Mouse (Mus musculus) intestine, postnatal 0 days (tissue): ENCODE measurements around the gene Akap8l. TPM values are rescaled to one million over a fixed set of nuclear protein-coding genes. Genes with fewer than 3 reads are reported as not detected.

Experiments used
- ATAC-seq: fragments of 200-750 bp; cut with Nextera tagmentation; 2 replicates; pipeline ENCODE4 v1.8.0; 2017; ENCODE audit warnings: mild to moderate bottlenecking, moderate TSS enrichment, moderate library complexity
- H3K27ac ChIP-seq: fragments of 300-500 bp; sonication (generic); 2 replicates; pipeline ENCODE4 v1.5.1; 2014; ENCODE audit warnings: mild to moderate bottlenecking, low read depth, low read length, moderate library complexity
- H3K27me3 ChIP-seq: fragments of 300-500 bp; sonication (generic); replicated peaks from 2 replicates; pipeline ENCODE4 v1.6.1; 2014; ENCODE audit warnings: low read length, mixed read lengths; ENCODE audit not compliant: control insufficient read depth, insufficient read depth
- H3K36me3 ChIP-seq: fragments of 300-500 bp; sonication (generic); 2 replicates; pipeline ENCODE4 v1.6.1; 2014; ENCODE audit warnings: mild to moderate bottlenecking, moderate library complexity; ENCODE audit not compliant: control insufficient read depth, insufficient read depth
- H3K4me1 ChIP-seq: fragments of 300-500 bp; sonication (generic); replicated peaks from 2 replicates; pipeline ENCODE4 v1.6.1; 2014; ENCODE audit warnings: antibody characterized with exemption, low read length, mixed read lengths; ENCODE audit not compliant: control insufficient read depth, insufficient read depth
- H3K4me2 ChIP-seq: fragments of 300-500 bp; sonication (generic); replicated peaks from 2 replicates; pipeline ENCODE4 v1.6.1; 2014; ENCODE audit warnings: low read depth, mild to moderate bottlenecking, moderate library complexity
- H3K4me3 ChIP-seq: fragments of 300-500 bp; sonication (generic); 2 replicates; pipeline ENCODE4 v1.5.1; 2014; ENCODE audit warnings: low read depth, low read length
- H3K9ac ChIP-seq: fragments of 300-500 bp; sonication (generic); 2 replicates; pipeline ENCODE4 v1.6.1; 2014; ENCODE audit warnings: mild to moderate bottlenecking, low read depth, low read length
- H3K9me3 ChIP-seq: fragments of 300-500 bp; sonication (generic); 2 replicates; pipeline ENCODE4 v1.6.1; 2016; ENCODE audit warnings: mixed run types; ENCODE audit not compliant: control insufficient read depth
- CTCF ChIP-seq: sonication (generic); IDR thresholded peaks from 2 replicates; pipeline ENCODE4 v1.5.1; 2016; ENCODE audit warnings: low read depth, mild to moderate bottlenecking, control low read depth, antibody characterized with exemption, moderate library complexity
- WGBS: fragments of 180-500 bp; shearing (Covaris S2); extraction: QIAGEN DNeasy Blood & Tissue Kit; methylation state at CpG from one replicate; pipeline ENCODE4 v1.1.7; 2014; 5-methylcytosine and 5-hydroxymethylcytosine counted together
- polyA plus RNA-seq: library from polyadenylated mRNA; unstranded; fragments of >200 nt; fragmentation: Nextera tagmentation; extraction: Ambion mirVana; gene quantifications from 2 replicates; pipeline ENCODE4 v1.2.1, GENCODE M21; 2015

Gene Akap8l
- polyA plus RNA-seq, 1 experiment from 2014 or later, result 21.6 TPM

DNA sequence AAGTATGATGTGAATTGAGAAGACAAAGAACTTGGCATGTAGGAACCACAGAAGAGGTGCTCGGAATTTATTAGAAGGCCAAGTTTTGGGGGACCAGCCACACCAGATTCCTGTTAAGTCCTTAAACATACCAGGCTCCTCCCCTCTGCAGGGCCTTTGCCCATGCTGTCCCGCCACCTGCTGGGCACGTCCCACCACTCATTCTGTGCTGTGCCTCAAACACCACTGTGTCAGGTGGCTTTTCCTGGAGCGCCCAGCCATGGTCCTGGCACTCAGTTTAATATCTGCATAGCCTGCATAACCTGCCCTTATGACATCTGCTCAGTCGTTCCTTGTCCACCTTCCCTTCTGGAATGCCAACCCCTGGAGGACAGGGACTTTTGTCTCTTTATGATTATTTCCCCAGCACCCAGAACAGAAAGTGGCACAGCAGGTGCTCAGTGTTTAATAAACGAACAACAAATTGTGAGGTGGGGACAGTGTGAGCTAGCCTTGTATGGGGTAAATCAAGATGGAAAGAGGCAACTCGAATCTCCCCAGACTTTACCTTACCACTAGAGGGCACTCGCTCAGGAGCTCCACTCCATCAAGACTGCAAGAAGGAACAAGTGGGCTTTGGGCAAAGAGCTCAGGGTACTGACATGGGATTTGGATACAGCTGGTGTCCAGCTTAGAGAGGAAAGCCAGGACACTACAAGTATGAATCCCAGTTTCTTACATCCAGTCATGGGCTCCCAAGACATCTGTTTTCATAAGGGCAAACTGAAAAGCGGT lies 36.4 kb upstream of the Akap8l start:
- Histone ChIP-seq H3K27ac (no peak overlapping the region), H3K9ac (no peak overlapping the region), H3K4me2 (no peak overlapping the region), H3K36me3 (peaks cover 9% of the 10 kb centered on the region), H3K9me3 (no peaks in the 10 kb centered on the region), H3K27me3 (peaks cover 8% of the 10 kb centered on the region), H3K4me1 (peaks cover 6% of the 10 kb centered on the region), H3K4me3 (no peak overlapping the region)
- no peak for ATAC-seq
- 69% methylated on average over 9 of the region's 9 CpGs for WGBS
- TF ChIP-seq CTCF, result peak; percentile 73

DNA sequence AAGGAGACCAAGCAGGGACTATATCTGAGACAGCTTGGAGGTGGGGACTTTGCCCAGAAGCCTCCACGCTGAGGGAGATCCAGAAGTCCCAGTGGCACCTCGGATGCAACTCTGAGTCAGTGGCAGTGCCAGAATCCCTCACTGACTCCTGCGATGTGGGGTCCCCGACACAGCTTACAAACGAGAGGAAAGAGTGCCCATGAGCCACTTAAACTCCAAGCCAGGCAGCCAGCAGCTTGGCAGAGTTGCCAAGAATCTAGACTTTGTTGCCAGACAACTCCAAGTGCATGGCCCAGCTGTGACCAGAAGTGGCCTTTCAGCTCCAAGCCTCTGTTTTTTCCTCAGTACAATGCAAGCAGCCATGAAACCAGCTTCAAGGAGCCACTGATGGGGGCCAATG lies 33.3 kb upstream of the Akap8l start:
- ATAC-seq, result no peak

DNA sequence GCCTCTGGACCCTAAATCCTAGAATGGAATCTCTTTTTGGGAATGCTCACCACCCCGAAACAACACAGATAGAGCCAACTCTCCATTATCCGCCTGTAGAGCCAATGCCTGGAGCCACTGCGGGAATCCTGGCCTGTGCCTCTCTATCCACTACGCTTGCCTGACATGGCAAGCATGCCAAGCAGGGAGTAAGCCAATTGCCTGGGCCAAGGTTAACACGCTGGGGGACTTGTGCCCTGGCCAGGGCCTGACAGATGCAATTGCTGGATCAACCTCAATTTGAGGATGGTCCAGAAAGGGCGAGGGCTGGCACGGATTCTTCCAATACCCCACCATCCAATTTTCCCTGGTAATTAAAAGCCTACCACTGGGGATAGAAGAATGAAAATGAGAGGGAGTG lies 32.2 kb upstream of the Akap8l start:
- Histone ChIP-seq H3K4me2 (no peak overlapping the region), H3K27me3 (no peaks in the 10 kb centered on the region), H3K4me1 (no peaks in the 10 kb centered on the region), H3K9ac (no peak overlapping the region), H3K36me3 (peaks cover 19% of the 10 kb centered on the region), H3K4me3 (no peak overlapping the region), H3K9me3 (no peaks in the 10 kb centered on the region), H3K27ac (no peak overlapping the region)
- WGBS, result 91% methylated on average over 7 of the region's 7 CpGs
- TF ChIP-seq CTCF, result no peak
- ATAC-seq, result no peak

More for the DNA sequence above, 33.3 kb upstream of the Akap8l start:
- Histone ChIP-seq H3K9me3 (no peaks in the 10 kb centered on the region), H3K4me1 (peaks cover 6% of the 10 kb centered on the region), H3K9ac (no peak overlapping the region), H3K4me3 (no peak overlapping the region), H3K27ac (no peak overlapping the region), H3K36me3 (peaks cover 10% of the 10 kb centered on the region), H3K4me2 (no peak overlapping the region), H3K27me3 (no peaks in the 10 kb centered on the region)
- no peak for TF ChIP-seq CTCF
- 89% methylated on average over 5 of the region's 5 CpGs for WGBS

DNA sequence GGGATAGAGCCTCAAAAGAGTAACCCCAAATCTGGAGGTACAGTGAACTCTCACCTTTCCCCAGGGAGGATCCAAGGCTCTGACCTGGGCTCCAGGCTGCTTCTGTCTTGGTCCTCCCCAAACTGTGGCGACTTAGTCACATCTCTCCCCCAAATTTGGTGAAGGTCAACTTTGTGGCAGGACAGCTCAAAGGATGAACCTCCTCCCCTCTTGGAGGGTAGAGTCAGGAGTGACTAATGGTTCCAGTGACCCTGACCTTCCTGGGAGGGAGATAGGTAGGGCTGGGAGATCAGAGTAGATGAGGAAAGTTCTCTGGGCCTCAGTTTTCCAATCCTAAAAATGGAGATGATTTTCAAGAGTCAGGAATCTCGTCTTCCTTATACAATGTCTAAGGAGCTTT lies 28.4 kb upstream of the Akap8l start:
- Histone ChIP-seq H3K4me2 (no peak overlapping the region), H3K27ac (no peak overlapping the region), H3K27me3 (no peaks in the 10 kb centered on the region), H3K4me1 (no peaks in the 10 kb centered on the region), H3K9ac (no peak overlapping the region), H3K4me3 (no peak overlapping the region), H3K36me3 (peaks cover 21% of the 10 kb centered on the region), H3K9me3 (no peaks in the 10 kb centered on the region)
- 67% methylated on average over 2 of the region's 2 CpGs for WGBS
- no peak for ATAC-seq
- TF ChIP-seq CTCF, result no peak

DNA sequence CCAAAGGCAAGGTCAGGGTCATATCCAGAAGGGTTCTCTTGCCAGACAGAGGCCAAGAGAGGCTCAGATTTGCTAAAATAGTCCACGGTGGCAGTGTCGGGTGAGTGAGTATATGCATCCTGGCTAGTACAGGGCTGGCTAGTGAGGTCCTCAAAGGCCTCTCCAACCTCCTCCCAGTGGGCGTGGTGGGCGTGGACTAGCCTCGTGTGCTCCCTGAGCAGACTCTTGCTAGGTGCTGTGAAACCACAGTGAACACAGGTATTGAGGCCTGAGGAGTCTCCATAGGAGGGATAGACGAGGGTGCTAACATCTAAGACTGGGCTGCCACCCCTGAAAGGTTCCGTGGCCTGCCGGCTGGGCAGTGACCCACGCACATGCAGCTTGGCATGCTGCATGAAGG lies 26.7 kb upstream of the Akap8l start:
- ATAC-seq, result peak; percentile 16; the same call in 1 of the 2 replicates
- H3K4me2 ChIP-seq, result no peak overlapping the region
- no peaks in the 10 kb centered on the region for H3K27me3 ChIP-seq
- 74% methylated on average over 9 of the region's 9 CpGs for WGBS
- H3K4me3 ChIP-seq, result no peak overlapping the region
- H3K27ac ChIP-seq, result no peak overlapping the region
- no peaks in the 10 kb centered on the region for H3K9me3 ChIP-seq
- peaks cover 15% of the 10 kb centered on the region; the same call in 1 of the 2 replicates for H3K36me3 ChIP-seq
- H3K9ac ChIP-seq, result no peak overlapping the region
- H3K4me1 ChIP-seq, result no peaks in the 10 kb centered on the region
- TF ChIP-seq CTCF, result no peak

DNA sequence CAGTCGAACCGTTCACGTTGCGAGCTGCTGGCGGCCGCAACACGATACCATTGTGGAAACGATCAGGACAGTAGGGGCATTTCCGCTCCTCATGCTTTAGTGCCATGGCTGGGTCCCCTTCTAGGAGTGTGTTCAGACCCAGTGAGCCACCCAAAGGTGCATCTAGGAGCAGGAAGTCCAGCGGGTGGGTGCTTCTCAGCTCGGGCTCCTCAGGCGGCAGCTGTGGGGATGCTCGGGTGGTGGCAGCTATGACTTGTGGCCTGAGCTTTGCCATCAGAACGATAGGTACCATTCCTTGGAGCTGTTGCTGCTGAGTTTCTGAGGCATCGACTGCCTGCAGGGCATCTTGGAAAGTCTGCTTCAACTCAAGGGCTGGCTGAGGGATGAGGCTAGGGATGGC lies 26.1 kb upstream of the Akap8l start:
- TF ChIP-seq CTCF, result no peak
- no peak for ATAC-seq
- H3K9ac ChIP-seq, result no peak overlapping the region
- peaks cover 15% of the 10 kb centered on the region; the same call in 1 of the 2 replicates for H3K36me3 ChIP-seq
- WGBS, result 84% methylated on average over 15 of the region's 15 CpGs
- H3K9me3 ChIP-seq, result no peaks in the 10 kb centered on the region
- H3K4me1 ChIP-seq, result no peaks in the 10 kb centered on the region
- no peak overlapping the region for H3K4me2 ChIP-seq
- H3K27me3 ChIP-seq, result no peaks in the 10 kb centered on the region
- H3K4me3 ChIP-seq, result no peak overlapping the region
- no peak overlapping the region for H3K27ac ChIP-seq
